Mouse (Mus musculus) olfactory bulb, adult 2 months (tissue): Measurements from ENCODE around the gene Nacc1.

Experiments used
- CTCF ChIP-seq: fragments of 200-500 bp; IDR thresholded peaks from 2 replicates; pipeline ENCODE4 v1.5.1; 2012; ENCODE audit warnings: low read depth, mild to moderate bottlenecking, low read length, moderate library complexity; ENCODE audit not compliant: insufficient read depth
- POLR2A ChIP-seq: fragments of 200-500 bp; IDR thresholded peaks from 2 replicates; pipeline ENCODE4 v1.6.1; 2012; ENCODE audit warnings: mild to moderate bottlenecking, low read depth, low read length, moderate library complexity; ENCODE audit not compliant: insufficient read depth

DNA sequence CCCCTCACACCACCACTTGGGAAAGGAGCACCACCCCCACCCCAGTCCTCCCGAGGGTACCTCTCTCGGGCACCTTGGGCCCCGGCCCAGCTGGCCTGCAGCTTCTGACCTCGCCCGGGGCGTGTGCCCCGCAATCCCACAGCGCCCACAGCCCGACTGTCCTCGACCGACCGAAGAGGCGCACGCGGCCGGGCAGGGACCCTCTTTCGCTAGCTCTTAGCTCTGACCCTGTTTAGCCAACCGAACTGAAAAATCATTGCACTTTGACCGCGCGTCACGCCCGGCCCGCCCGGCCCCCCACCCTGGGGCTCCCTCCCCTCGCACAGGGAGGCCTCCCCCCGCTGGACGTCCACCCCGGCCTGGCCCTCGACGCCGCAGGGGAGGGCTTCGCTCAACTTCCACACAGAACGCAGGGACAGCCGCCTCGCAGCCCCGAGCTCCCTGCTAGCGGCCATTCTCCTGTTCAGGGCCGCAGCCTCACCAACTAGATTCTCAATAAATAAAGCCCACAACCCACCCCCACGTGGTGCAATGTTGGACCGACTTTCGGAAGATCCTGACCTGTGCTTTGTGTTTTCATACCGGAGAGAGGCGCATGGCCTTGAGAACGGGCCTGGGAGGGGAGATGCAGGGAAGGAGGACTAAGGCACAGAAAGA lies 19.1 kb upstream of the Nacc1 start:
- TF ChIP-seq CTCF, result no peak
- TF ChIP-seq POLR2A, result no peak
